Mouse (Mus musculus): ENCODE results near the gene Slc9a5. TPM values are rescaled to one million over a fixed set of nuclear protein-coding genes. Genes with fewer than 3 reads are reported as not detected.

The Slc9a5 gene
- total and polyA plus RNA-seq, 3 experiments: 0.95 to 4.5 (median 3.1) TPM

DNA sequence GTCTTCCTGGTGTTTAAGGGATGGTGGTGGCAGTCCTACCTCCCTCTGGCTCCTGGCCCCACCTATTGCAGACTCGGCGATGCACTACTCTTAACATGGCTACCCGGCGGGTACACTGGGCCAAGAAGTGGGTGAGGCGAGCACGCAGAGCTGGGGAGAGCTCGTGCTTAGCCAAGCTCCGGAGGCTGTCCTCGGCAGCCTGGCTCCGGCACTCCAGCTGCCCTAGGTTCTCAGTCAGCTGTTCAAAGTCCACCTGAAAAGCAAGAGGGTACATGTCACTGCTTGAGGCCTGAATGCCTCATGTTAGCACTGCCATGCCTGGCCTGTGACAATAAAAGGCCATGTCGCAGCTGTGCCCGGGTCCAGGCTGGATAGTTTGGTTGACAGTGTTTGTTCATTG is 18.3 kb upstream of the Slc9a5 start:
- no peak for DNase-seq (ENCODE audit: extremely low read depth)

DNA sequence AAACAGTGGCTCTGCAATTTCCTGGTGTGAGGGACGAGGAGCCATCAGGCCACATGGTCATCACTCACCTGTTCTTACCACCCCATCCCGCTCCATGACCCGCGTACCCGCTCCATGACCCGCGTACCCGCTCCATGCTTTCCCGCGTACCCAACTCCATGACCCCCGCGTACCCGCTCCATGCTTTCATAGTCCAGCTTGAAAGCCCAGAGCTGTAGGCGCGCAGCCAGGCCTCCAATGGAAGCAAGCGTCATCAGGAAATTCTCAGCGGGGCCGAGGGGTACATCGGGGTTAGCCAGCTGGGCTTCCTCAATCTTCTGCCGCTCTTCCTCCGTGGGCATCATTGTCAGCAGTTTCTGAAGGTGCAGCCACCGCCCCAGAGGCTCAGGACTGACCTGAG is 17.2 kb upstream of the Slc9a5 start:
- in situ Hi-C loops (cut with MboI; ENCODE audit: low pct_ligation_motif_present, low pct_unique_long_range_greater_than_20kb, low sequenced_read_pairs): no loop called here
- dilution Hi-C loops (cut with MboI; ENCODE audit: extremely low pct_ligation_motif_present, extremely low pct_unique_long_range_greater_than_20kb, low sequenced_read_pairs): no loop called here
- H3K36me3 ChIP-seq (replicated peaks in 1 of 2; ENCODE audit: control insufficient read depth in 1 of 2, insufficient read depth in 1 of 2, low read length in 1 of 2): peaks cover 63 to 84% of the 10 kb centered on the region in 2 experiments
- H3K9ac ChIP-seq (ENCODE audit: insufficient read depth, low read depth): no peak overlapping the region
- H3K27me3 ChIP-seq (replicated peaks): no peaks in the 10 kb centered on the region
- peaks cover 11% of the 10 kb centered on the region for H3K79me2 ChIP-seq (replicated peaks; ENCODE audit: control insufficient read depth, extremely low read depth, insufficient read depth, poor library complexity, severe bottlenecking)
- no peak overlapping the region for H3K4me2 ChIP-seq (ENCODE audit: insufficient read depth, low read depth, poor library complexity, severe bottlenecking)
- no peak overlapping the region for H3K4me3 ChIP-seq (replicated peaks in 1 of 3; ENCODE audit: low read depth in 2 of 3, low read length in 2 of 3, poor library complexity in 1 of 3)
- H3K9me3 ChIP-seq (replicated peaks; ENCODE audit: low read length): no peaks in the 10 kb centered on the region
- no peak overlapping the region for H3K27ac ChIP-seq (ENCODE audit: insufficient read depth, low read depth)
- DNase-seq (ENCODE audit: extremely low read depth): no peak
- no peak for TF ChIP-seq USF2 (conservative IDR thresholded peaks at IDR 0.05; ENCODE audit: low read depth, low read length)
- no peak for TF ChIP-seq BHLHE40 (IDR thresholded peaks at IDR 0.05; ENCODE audit: low read depth, low read length)
- TF ChIP-seq IRF4 (IDR thresholded peaks at IDR 0.05; ENCODE audit: low read depth, low read length): no peak
- TF ChIP-seq USF1 (IDR thresholded peaks at IDR 0.05; ENCODE audit: low read depth, low read length): no peak
- TF ChIP-seq POLR2A (IDR thresholded peaks at IDR 0.05; ENCODE audit: low read depth, low read length): no peak
- no peak for TF ChIP-seq MAX (IDR thresholded peaks at IDR 0.05; ENCODE audit: low read length)
- TF ChIP-seq ETS1 (conservative IDR thresholded peaks at IDR 0.05; ENCODE audit: low read depth, low read length): no peak
- no peak for TF ChIP-seq NRF1 (IDR thresholded peaks at IDR 0.05; ENCODE audit: low read depth, low read length)
- TF ChIP-seq PAX5 (IDR thresholded peaks at IDR 0.05; ENCODE audit: low read length): no peak
- no peak for TF ChIP-seq KAT2A (IDR thresholded peaks at IDR 0.05; ENCODE audit: insufficient replicate concordance, low read length)
- TF ChIP-seq MAFK (IDR thresholded peaks at IDR 0.05; ENCODE audit: insufficient replicate concordance, low read length): no peak
- no peak for TF ChIP-seq CHD2 (IDR thresholded peaks at IDR 0.05; ENCODE audit: low read length)
- no peak for TF ChIP-seq GABPA (IDR thresholded peaks at IDR 0.05; ENCODE audit: insufficient replicate concordance, low read depth, low read length)
- TF ChIP-seq ZKSCAN1 (IDR thresholded peaks at IDR 0.05; ENCODE audit: borderline replicate concordance, low read depth, low read length): no peak
- no peak for TF ChIP-seq MYC (IDR thresholded peaks at IDR 0.05; ENCODE audit: low read depth, low read length)
- TF ChIP-seq CHD1 (IDR thresholded peaks at IDR 0.05; ENCODE audit: low read depth, low read length): no peak
- H3K4me1 ChIP-seq (ENCODE audit: control insufficient read depth in 1 of 2, insufficient read depth in 2 of 2): peaks cover 3 to 9% of the 10 kb centered on the region in 2 experiments

More for the DNA sequence above, 18.3 kb upstream of the Slc9a5 start:
- dilution Hi-C loops (cut with MboI; ENCODE audit: extremely low pct_ligation_motif_present, extremely low pct_unique_long_range_greater_than_20kb, low sequenced_read_pairs) (no loop called here), in situ Hi-C loops (cut with MboI; ENCODE audit: low pct_ligation_motif_present, low pct_unique_long_range_greater_than_20kb, low sequenced_read_pairs) (no loop called here)
- Histone ChIP-seq H3K9ac (ENCODE audit: insufficient read depth, low read depth) (no peak overlapping the region), H3K27me3 (replicated peaks) (no peaks in the 10 kb centered on the region), H3K4me3 (replicated peaks in 1 of 3; ENCODE audit: low read depth in 2 of 3, low read length in 2 of 3, poor library complexity in 1 of 3) (no peak overlapping the region), H3K4me2 (ENCODE audit: insufficient read depth, low read depth, poor library complexity, severe bottlenecking) (no peak overlapping the region), H3K36me3 (replicated peaks in 1 of 2; ENCODE audit: control insufficient read depth in 1 of 2, insufficient read depth in 1 of 2, low read length in 1 of 2) (peaks cover 51 to 73% of the 10 kb centered on the region in 2 experiments), H3K4me1 (ENCODE audit: control insufficient read depth in 1 of 2, insufficient read depth in 2 of 2) (peaks cover 3 to 10% of the 10 kb centered on the region in 2 experiments), H3K79me2 (replicated peaks; ENCODE audit: control insufficient read depth, extremely low read depth, insufficient read depth, poor library complexity, severe bottlenecking) (peaks cover 11% of the 10 kb centered on the region), H3K27ac (ENCODE audit: insufficient read depth, low read depth) (no peak overlapping the region), H3K9me3 (replicated peaks; ENCODE audit: low read length) (no peaks in the 10 kb centered on the region)
- no peak for TF ChIP-seq SMC3 (IDR thresholded peaks at IDR 0.05; ENCODE audit: low read depth, low read length)
- TF ChIP-seq NRF1 (IDR thresholded peaks at IDR 0.05; ENCODE audit: low read depth, low read length): no peak
- no peak for TF ChIP-seq USF1 (IDR thresholded peaks at IDR 0.05; ENCODE audit: low read depth, low read length)
- TF ChIP-seq RAD21 (IDR thresholded peaks at IDR 0.05; ENCODE audit: low read depth, low read length): no peak
- TF ChIP-seq MYC (IDR thresholded peaks at IDR 0.05; ENCODE audit: low read depth, low read length): no peak
- TF ChIP-seq JUN (IDR thresholded peaks at IDR 0.05; ENCODE audit: insufficient read depth, low read depth, low read length): no peak
- no peak for TF ChIP-seq IRF4 (IDR thresholded peaks at IDR 0.05; ENCODE audit: low read depth, low read length)
- no peak for TF ChIP-seq MAFK (IDR thresholded peaks at IDR 0.05; ENCODE audit: insufficient replicate concordance, low read length)
- no peak for TF ChIP-seq GABPA (IDR thresholded peaks at IDR 0.05; ENCODE audit: insufficient replicate concordance, low read depth, low read length)
- TF ChIP-seq PAX5 (IDR thresholded peaks at IDR 0.05; ENCODE audit: low read length): no peak
- no peak for TF ChIP-seq MEF2A (IDR thresholded peaks at IDR 0.05; ENCODE audit: borderline replicate concordance, low read depth, low read length)
- TF ChIP-seq CTCF (conservative IDR thresholded peaks at IDR 0.05 in 1 of 2, IDR thresholded peaks at IDR 0.05 in 1 of 2; ENCODE audit: low read depth in 2 of 2, low read length in 2 of 2): no peak
- no peak for TF ChIP-seq MAZ (IDR thresholded peaks at IDR 0.05; ENCODE audit: low read depth, low read length)
- no peak for TF ChIP-seq POLR2A (IDR thresholded peaks at IDR 0.05; ENCODE audit: low read depth, low read length)
- TF ChIP-seq RCOR1 (conservative IDR thresholded peaks at IDR 0.05; ENCODE audit: low read depth, low read length): no peak
- no peak for TF ChIP-seq POLR2AphosphoS2 (IDR thresholded peaks at IDR 0.05; ENCODE audit: low read depth, low read length)
